8 mouse cellular contexts compared by ENCODE assay signal in the genomic region with DNA sequence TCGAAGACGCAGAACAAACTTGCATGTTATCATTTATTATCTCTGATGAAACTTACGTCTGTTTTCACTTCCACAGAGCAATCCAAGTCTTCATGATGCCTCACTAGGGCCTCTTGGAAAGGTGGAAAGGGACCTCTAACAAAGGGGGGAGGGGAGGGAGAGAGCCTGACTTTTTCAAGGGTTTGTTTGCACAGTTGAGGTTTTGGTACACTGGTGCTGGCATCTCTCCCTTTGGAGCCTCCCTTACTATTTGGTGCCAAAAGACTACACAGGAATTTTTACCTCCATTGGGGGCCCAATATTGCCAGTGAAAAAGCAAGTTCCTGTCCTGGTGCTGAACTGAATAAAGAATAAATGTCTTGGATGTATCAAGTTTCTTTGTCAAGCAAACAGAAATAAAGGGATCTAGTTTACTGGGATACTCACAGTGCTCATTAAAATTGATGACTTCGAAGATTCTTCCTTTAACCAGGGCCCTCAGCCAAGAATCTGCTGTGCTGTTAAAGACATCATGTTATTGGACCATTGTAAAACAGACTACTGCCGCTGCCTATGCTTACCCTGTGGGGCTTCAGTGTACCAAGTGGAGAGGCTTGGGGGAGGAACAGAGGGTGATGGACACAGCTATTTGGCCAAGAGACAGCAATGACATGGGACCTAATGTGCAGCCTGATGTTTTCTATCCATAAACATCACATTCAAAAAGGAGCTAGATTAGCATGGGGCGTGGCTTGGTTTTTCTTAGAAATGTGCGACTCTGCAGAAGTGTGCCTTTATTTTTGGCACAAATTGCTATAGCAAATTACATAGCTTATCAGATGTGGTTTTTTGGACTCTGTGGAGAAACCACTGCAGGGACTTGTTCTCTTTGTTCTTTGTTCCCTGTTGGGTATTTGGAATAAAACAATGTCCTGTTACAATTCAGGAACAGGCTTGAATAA.
DNase-seq lines count a peak whose midpoint lies in the region; ATAC-seq lines count a peak whose summit lies in the region.

No protein-coding gene starts in this region.

- H3K9me3 ChIP-seq in hindbrain, embryonic 13.5 days: no peaks in the 10 kb centered on the region
- H3K9me3 ChIP-seq in hindbrain, embryonic 11.5 days (ENCODE audit: control insufficient read depth, low read length): no peaks in the 10 kb centered on the region
- no peaks in the 10 kb centered on the region for H3K9me3 ChIP-seq in liver, embryonic 11.5 days (ENCODE audit: control insufficient read depth, low read length)

- peaks cover 3% of the 10 kb centered on the region; the same call in 1 of the 2 replicates for H3K4me1 ChIP-seq in hindbrain, embryonic 13.5 days (replicated peaks)
- no peaks in the 10 kb centered on the region for H3K4me1 ChIP-seq in hindbrain, embryonic 11.5 days (replicated peaks; ENCODE audit: control insufficient read depth, insufficient read depth, low read length)
- peaks cover 28% of the 10 kb centered on the region for H3K4me1 ChIP-seq in liver, embryonic 11.5 days (replicated peaks; ENCODE audit: control insufficient read depth, insufficient read depth, low read length)

- DNase-seq in hindbrain, embryonic 11.5 days (ENCODE audit: low spot score): no peak
- DNase-seq in urinary bladder, postnatal 14 days (ENCODE audit: low spot score): peak; percentile 40
- no peak for DNase-seq in urinary bladder, postnatal 36 days (ENCODE audit: low spot score in 2 of 2)
- DNase-seq in liver, embryonic 11.5 days (ENCODE audit: low spot score): no peak
- no peak for DNase-seq in adrenal gland, postnatal 10 days
- DNase-seq in thymus, postnatal 10 days (ENCODE audit: low spot score in 2 of 2): no peak

- H3K27ac ChIP-seq in hindbrain, embryonic 13.5 days: no peak overlapping the region
- H3K27ac ChIP-seq in hindbrain, embryonic 11.5 days (ENCODE audit: low read depth, low read length): no peak overlapping the region
- no peak overlapping the region for H3K27ac ChIP-seq in liver, embryonic 11.5 days (ENCODE audit: low read depth, low read length)

- H3K36me3 ChIP-seq in hindbrain, embryonic 13.5 days: no peaks in the 10 kb centered on the region
- no peaks in the 10 kb centered on the region for H3K36me3 ChIP-seq in hindbrain, embryonic 11.5 days (ENCODE audit: control insufficient read depth, insufficient read depth, low read length)
- H3K36me3 ChIP-seq in liver, embryonic 11.5 days (ENCODE audit: control insufficient read depth, insufficient read depth, low read length): no peaks in the 10 kb centered on the region

- no peak overlapping the region for H3K9ac ChIP-seq in hindbrain, embryonic 13.5 days
- no peak overlapping the region for H3K9ac ChIP-seq in hindbrain, embryonic 11.5 days (ENCODE audit: low read depth, low read length)
- no peak overlapping the region for H3K9ac ChIP-seq in liver, embryonic 11.5 days (ENCODE audit: low read depth, low read length)

- no peaks in the 10 kb centered on the region for H3K27me3 ChIP-seq in hindbrain, embryonic 13.5 days
- H3K27me3 ChIP-seq in hindbrain, embryonic 11.5 days (ENCODE audit: control insufficient read depth, insufficient read depth, low read length): no peaks in the 10 kb centered on the region
- no peaks in the 10 kb centered on the region for H3K27me3 ChIP-seq in liver, embryonic 11.5 days (replicated peaks; ENCODE audit: control insufficient read depth, insufficient read depth, low read length)

- 72% methylated on average over 7 of the region's 7 CpGs for WGBS in hindbrain, embryonic 13.5 days
- 84% methylated on average over 7 of the region's 7 CpGs for WGBS in hindbrain, embryonic 11.5 days
- 43% methylated on average over 7 of the region's 7 CpGs for WGBS in liver, embryonic 11.5 days

- ATAC-seq in hindbrain, embryonic 13.5 days (ENCODE audit: low FRiP score): peak; percentile 46; the same call in 1 of the 2 replicates
- no peak for ATAC-seq in hindbrain, embryonic 11.5 days (ENCODE audit: low FRiP score)
- peak; percentile 72 for ATAC-seq in liver, embryonic 11.5 days (replicated peaks; ENCODE audit: low FRiP score)
- ATAC-seq in monocyte, adult 5-6 weeks (replicated peaks; ENCODE audit: insufficient number of reproducible peaks, low FRiP score, low TSS enrichment, poor library complexity, severe bottlenecking): no peak

- H3K4me3 ChIP-seq in hindbrain, embryonic 13.5 days: no peak overlapping the region
- no peak overlapping the region for H3K4me3 ChIP-seq in hindbrain, embryonic 11.5 days (ENCODE audit: low read depth, low read length)
- H3K4me3 ChIP-seq in liver, embryonic 11.5 days (ENCODE audit: low read depth, low read length): no peak overlapping the region

- H3K4me2 ChIP-seq in hindbrain, embryonic 13.5 days: no peak overlapping the region
- no peak overlapping the region for H3K4me2 ChIP-seq in hindbrain, embryonic 11.5 days (replicated peaks; ENCODE audit: low read depth, low read length)
- peak overlapping the region; percentile 31 for H3K4me2 ChIP-seq in liver, embryonic 11.5 days

Comparison
In these comparisons a context has a peak if more than half of its experiments do, and no peak if none do; other contexts are left out.
1. ATAC-seq: peak in hindbrain, embryonic 13.5 days (single experiment) and liver, embryonic 11.5 days (single experiment); none in hindbrain, embryonic 11.5 days (single experiment) and monocyte, adult 5-6 weeks (single experiment).